Mouse (Mus musculus) gastrocnemius, postnatal 4 days (tissue): ENCODE data around the gene Jade1. TPM values are rescaled to one million over a fixed set of nuclear protein-coding genes. Genes with fewer than 3 reads are reported as not detected.

ENCODE experiments used
- DNase-seq, 2 experiments: peaks; one replicate each; pipeline ENCODE4 v3.0.0; 2021 to 2022; ENCODE audit warnings: low spot score in 2 of 2, mixed read lengths in 2 of 2
- total RNA-seq, 2 experiments: library from RNA; stranded (reverse); gene quantifications; 2 replicates each; pipeline ENCODE4 v1.2.3; 2021

Gene Jade1
- total RNA-seq, 2 experiments from 2014 or later: 36.6 to 37.3 TPM

DNA sequence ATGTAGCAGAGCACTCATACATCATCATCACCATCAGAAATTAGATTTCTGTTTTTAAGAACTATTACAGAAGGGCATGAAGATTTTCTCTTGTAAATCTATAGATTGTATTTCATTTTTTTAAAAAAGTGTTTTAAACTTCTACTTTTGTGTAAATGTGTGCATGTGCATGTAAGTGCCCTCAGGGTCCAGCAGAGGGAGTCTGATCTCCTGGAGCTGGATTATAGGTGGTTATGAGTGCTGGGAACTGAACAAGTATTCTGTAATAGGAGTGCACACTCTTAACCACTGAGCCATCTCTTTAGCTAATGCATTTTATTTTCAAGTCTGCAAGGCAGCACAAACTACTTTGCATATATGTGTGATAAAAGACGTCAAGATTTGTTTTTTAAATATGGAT lies 100.1 kb downstream of the Jade1 start:
- DNase-seq: no peak

Other genes starting within 250 kb of the Jade1 start
- gene Sclt1, start 186.8 kb downstream of the Jade1 start, total RNA-seq: 10 to 100 TPM; 11.9 to 13.5 TPM
- gene D3Ertd751e, start 186.9 kb downstream of the Jade1 start, total RNA-seq: 1 to 10 TPM; 4.5 to 4.7 TPM